Mouse (Mus musculus) forebrain, embryonic 12.5 days (tissue): Measurements from ENCODE around the gene Sh3bp2. TPM values are rescaled to one million over a fixed set of nuclear protein-coding genes. Genes with fewer than 3 reads are reported as not detected.

Experiments
- ATAC-seq: fragments of 200-750 bp; cut with Nextera tagmentation; 2 replicates; pipeline ENCODE4 v1.8.0; 2017; ENCODE audit warnings: moderate TSS enrichment; ENCODE audit not compliant: low FRiP score
- H3K27ac ChIP-seq: fragments of 300-500 bp; sonication (generic); 2 replicates; pipeline ENCODE4 v1.5.1; 2016; ENCODE audit warnings: mild to moderate bottlenecking
- H3K27me3 ChIP-seq: fragments of 300-500 bp; sonication (generic); 2 replicates; pipeline ENCODE4 v1.6.1; 2016; ENCODE audit warnings: mild to moderate bottlenecking
- H3K36me3 ChIP-seq: fragments of 300-500 bp; sonication (generic); replicated peaks from 2 replicates; pipeline ENCODE4 v1.6.1; 2016; ENCODE audit warnings: mild to moderate bottlenecking
- H3K4me1 ChIP-seq: fragments of 300-500 bp; sonication (generic); 2 replicates; pipeline ENCODE4 v1.6.1; 2016
- H3K4me2 ChIP-seq: fragments of 300-500 bp; sonication (generic); 2 replicates; pipeline ENCODE4 v1.6.1; 2016; ENCODE audit warnings: mild to moderate bottlenecking, moderate library complexity
- H3K4me3 ChIP-seq: fragments of 300-500 bp; sonication (generic); replicated peaks from 2 replicates; pipeline ENCODE4 v1.5.1; 2016; ENCODE audit warnings: mild to moderate bottlenecking
- H3K9ac ChIP-seq: fragments of 300-500 bp; sonication (generic); 2 replicates; pipeline ENCODE4 v1.6.1; 2016; ENCODE audit warnings: mild to moderate bottlenecking
- H3K9me3 ChIP-seq: fragments of 300-500 bp; sonication (generic); 2 replicates; pipeline ENCODE4 v1.6.1; 2016
- WGBS: fragments of 180-500 bp; shearing (Covaris S2); methylation state at CpG from one replicate; pipeline ENCODE4 v1.1.7; 2016; 5-methylcytosine and 5-hydroxymethylcytosine counted together
- microRNA-seq: library from miRNA; unstranded; fragments of <30 nt; microRNA quantifications from one replicate; pipeline ENCODE4, GENCODE M21; 2017
- polyA plus RNA-seq: library from polyadenylated mRNA; unstranded; fragments of >200 nt; fragmentation: Nextera tagmentation; extraction: Ambion mirVana; gene quantifications from 2 replicates; pipeline ENCODE4 v1.2.1, GENCODE M21; 2016

Sh3bp2 gene
- polyA plus RNA-seq, 1 experiment from 2014 or later: 18.5 TPM

DNA sequence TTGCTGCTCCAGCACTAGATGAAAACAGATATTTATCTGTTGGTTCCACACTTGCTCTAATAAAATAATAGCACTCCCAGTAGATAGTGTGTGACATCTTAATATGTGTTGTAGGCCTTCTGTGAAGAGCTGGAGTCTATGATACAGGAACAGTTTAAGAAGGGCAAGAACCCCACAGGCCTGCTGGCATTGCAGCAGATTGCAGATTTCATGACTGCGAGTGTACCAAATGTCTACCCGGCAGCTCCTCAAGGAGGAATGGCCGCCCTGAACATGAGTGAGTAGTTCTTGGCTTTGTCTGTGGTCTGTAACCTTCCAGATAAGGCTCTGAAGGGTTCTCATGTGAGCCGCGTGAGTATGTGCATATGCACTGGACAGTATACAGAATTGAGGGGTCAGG, 78.9 kb downstream of the Sh3bp2 start:
- no peaks in the 10 kb centered on the region for H3K9me3 ChIP-seq
- no peak overlapping the region for H3K4me2 ChIP-seq
- no peak overlapping the region for H3K9ac ChIP-seq
- no peaks in the 10 kb centered on the region for H3K4me1 ChIP-seq
- WGBS: 92% methylated on average over 5 of the region's 5 CpGs
- no peak for ATAC-seq
- H3K36me3 ChIP-seq: peaks cover 53% of the 10 kb centered on the region
- no peak overlapping the region for H3K27ac ChIP-seq
- no peak overlapping the region for H3K4me3 ChIP-seq
- H3K27me3 ChIP-seq: no peaks in the 10 kb centered on the region

- H3K4me2 ChIP-seq: no peak overlapping the region
- H3K4me3 ChIP-seq: no peak overlapping the region
- no peaks in the 10 kb centered on the region for H3K27me3 ChIP-seq
- no peak for ATAC-seq
- no peaks in the 10 kb centered on the region for H3K9me3 ChIP-seq
- H3K27ac ChIP-seq: no peak overlapping the region
- H3K4me1 ChIP-seq: no peaks in the 10 kb centered on the region
- 85% methylated on average over 8 of the region's 8 CpGs for WGBS
- H3K36me3 ChIP-seq: peaks cover 64% of the 10 kb centered on the region
- no peak overlapping the region for H3K9ac ChIP-seq
Observed at GRCm38 (mm10) chr5:34607100-34607880, 81.7 kb downstream of the Sh3bp2 start.

GRCm38 (mm10) chr5:34608226-34608625, 82.6 kb downstream of the Sh3bp2 start:
- 81% methylated on average over 3 of the region's 3 CpGs for WGBS
- H3K9ac ChIP-seq: no peak overlapping the region
- H3K4me2 ChIP-seq: no peak overlapping the region
- H3K27me3 ChIP-seq: no peaks in the 10 kb centered on the region
- ATAC-seq: no peak
- no peaks in the 10 kb centered on the region for H3K4me1 ChIP-seq
- H3K4me3 ChIP-seq: no peak overlapping the region
- H3K9me3 ChIP-seq: no peaks in the 10 kb centered on the region
- H3K36me3 ChIP-seq: peaks cover 61% of the 10 kb centered on the region
- no peak overlapping the region for H3K27ac ChIP-seq

- no peaks in the 10 kb centered on the region for H3K27me3 ChIP-seq
- 92% methylated on average over 4 of the region's 4 CpGs for WGBS
- no peak overlapping the region for H3K4me2 ChIP-seq
- no peak overlapping the region for H3K27ac ChIP-seq
- peaks cover 73% of the 10 kb centered on the region for H3K36me3 ChIP-seq
- H3K9me3 ChIP-seq: no peaks in the 10 kb centered on the region
- no peak for ATAC-seq
- no peaks in the 10 kb centered on the region for H3K4me1 ChIP-seq
- no peak overlapping the region for H3K9ac ChIP-seq
- no peak overlapping the region for H3K4me3 ChIP-seq
Observed at GRCm38 (mm10) chr5:34609966-34610365, 84.3 kb downstream of the Sh3bp2 start.

Small RNA genes within 50 kb of the gene (microRNA-seq; reads per million reads assigned to microRNA genes)
- 1.7 reads per million for gene Mir7036b

Other genes with a start within 250 kb of the Sh3bp2 start
- 2.1 and 2.6 TPM in 2 replicates for gene Zfyve28, start 237.4 kb upstream of the Sh3bp2 start, polyA plus RNA-seq
- not detected in 2 replicates for gene Cfap99, start 237.2 kb upstream of the Sh3bp2 start, polyA plus RNA-seq
- 178 and 180 TPM in 2 replicates for gene Rnf4, start 189.5 kb upstream of the Sh3bp2 start, polyA plus RNA-seq
- gene Fam193a, start 155.9 kb upstream of the Sh3bp2 start, polyA plus RNA-seq: 17.8 and 19.9 TPM in 2 replicates
- gene Tnip2, start 11.8 kb upstream of the Sh3bp2 start, polyA plus RNA-seq: 6.7 and 9.2 TPM in 2 replicates
- gene Add1, start 47.8 kb downstream of the Sh3bp2 start, polyA plus RNA-seq: 197 and 211 TPM in 2 replicates
- gene Mfsd10, start 111.4 kb downstream of the Sh3bp2 start, polyA plus RNA-seq: 78.7 and 102 TPM in 2 replicates
- gene Nop14, start 134.3 kb downstream of the Sh3bp2 start, polyA plus RNA-seq: 26.7 and 29.7 TPM in 2 replicates
- 1.1 and 1.7 TPM in 2 replicates for gene Grk4, start 134.5 kb downstream of the Sh3bp2 start, polyA plus RNA-seq
- 19.8 and 22.0 TPM in 2 replicates for gene Htt, start 235.9 kb downstream of the Sh3bp2 start, polyA plus RNA-seq